Mouse (Mus musculus) hindbrain, embryonic 12.5 days (tissue): ENCODE data around the gene Rundc3a. TPM values are rescaled to one million over a fixed set of nuclear protein-coding genes. Genes with fewer than 3 reads are reported as not detected.
A peak's percentile ranks its signal among the peaks of the same experiment; 100 is the strongest.

Source experiments
- ATAC-seq: fragments of 200-750 bp; cut with Nextera tagmentation; 2 replicates; pipeline ENCODE4 v1.8.0; 2017; ENCODE audit warnings: moderate TSS enrichment; ENCODE audit not compliant: low FRiP score
- H3K27ac ChIP-seq: fragments of 300-500 bp; sonication (generic); 2 replicates; pipeline ENCODE4 v1.5.1; 2016; ENCODE audit warnings: mild to moderate bottlenecking
- H3K27me3 ChIP-seq: fragments of 300-500 bp; sonication (generic); 2 replicates; pipeline ENCODE4 v1.6.1; 2016; ENCODE audit warnings: mild to moderate bottlenecking
- H3K36me3 ChIP-seq: fragments of 300-500 bp; sonication (generic); 2 replicates; pipeline ENCODE4 v1.6.1; 2016; ENCODE audit warnings: mild to moderate bottlenecking
- H3K4me1 ChIP-seq: fragments of 300-500 bp; sonication (generic); 2 replicates; pipeline ENCODE4 v1.6.1; 2016
- H3K4me2 ChIP-seq: fragments of 300-500 bp; sonication (generic); replicated peaks from 2 replicates; pipeline ENCODE4 v1.6.1; 2016; ENCODE audit warnings: mild to moderate bottlenecking
- H3K4me3 ChIP-seq: fragments of 300-500 bp; sonication (generic); 2 replicates; pipeline ENCODE4 v1.5.1; 2016; ENCODE audit warnings: mild to moderate bottlenecking
- H3K9ac ChIP-seq: fragments of 300-500 bp; sonication (generic); 2 replicates; pipeline ENCODE4 v1.6.1; 2016; ENCODE audit warnings: mild to moderate bottlenecking, moderate library complexity
- H3K9me3 ChIP-seq: fragments of 300-500 bp; sonication (generic); replicated peaks from 2 replicates; pipeline ENCODE4 v1.6.1; 2016; ENCODE audit warnings: mild to moderate bottlenecking
- WGBS: fragments of 180-500 bp; shearing (Covaris S2); methylation state at CpG from one replicate; pipeline ENCODE4 v1.1.7; 2016; 5-methylcytosine and 5-hydroxymethylcytosine counted together
- polyA plus RNA-seq: library from polyadenylated mRNA; unstranded; fragments of >200 nt; fragmentation: Nextera tagmentation; extraction: Ambion mirVana; gene quantifications from 2 replicates; pipeline ENCODE4 v1.2.1, GENCODE M21; 2016

Gene Rundc3a
- polyA plus RNA-seq, 1 experiment from 2014 or later: 125 TPM

DNA sequence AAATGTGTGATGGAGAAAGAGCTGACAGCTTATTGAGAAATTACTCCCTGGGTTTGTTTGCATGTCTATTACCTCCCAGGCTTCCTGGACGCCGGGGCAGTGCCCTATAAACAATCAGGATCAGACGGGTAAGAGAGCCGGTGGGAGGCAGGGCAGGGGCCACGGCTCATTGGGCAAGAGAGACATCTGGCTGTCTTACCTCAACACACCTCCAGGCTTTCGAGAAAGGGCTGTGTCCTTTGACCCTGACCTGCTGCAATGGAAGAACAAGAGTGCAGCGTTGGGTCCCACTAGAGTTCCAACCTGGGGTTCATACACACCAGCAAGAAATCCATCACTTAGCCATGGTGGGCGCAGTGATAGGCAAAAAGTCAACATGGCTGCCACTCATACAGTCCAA, 28.4 kb downstream of the Rundc3a start:
- 69% methylated on average over 8 of the region's 8 CpGs for WGBS
- H3K36me3 ChIP-seq: no peaks in the 10 kb centered on the region
- no peak overlapping the region for H3K4me3 ChIP-seq
- no peak for ATAC-seq
- no peaks in the 10 kb centered on the region for H3K4me1 ChIP-seq
- H3K27ac ChIP-seq: no peak overlapping the region
- H3K9me3 ChIP-seq: 0 out of 2 replicates have a peak, but pooled peaks cover 4% of the 10 kb centered on the region
- 0 out of 2 replicates have a peak, but pooled peaks cover 6% of the 10 kb centered on the region for H3K27me3 ChIP-seq
- H3K4me2 ChIP-seq: no peak overlapping the region
- H3K9ac ChIP-seq: no peak overlapping the region

DNA sequence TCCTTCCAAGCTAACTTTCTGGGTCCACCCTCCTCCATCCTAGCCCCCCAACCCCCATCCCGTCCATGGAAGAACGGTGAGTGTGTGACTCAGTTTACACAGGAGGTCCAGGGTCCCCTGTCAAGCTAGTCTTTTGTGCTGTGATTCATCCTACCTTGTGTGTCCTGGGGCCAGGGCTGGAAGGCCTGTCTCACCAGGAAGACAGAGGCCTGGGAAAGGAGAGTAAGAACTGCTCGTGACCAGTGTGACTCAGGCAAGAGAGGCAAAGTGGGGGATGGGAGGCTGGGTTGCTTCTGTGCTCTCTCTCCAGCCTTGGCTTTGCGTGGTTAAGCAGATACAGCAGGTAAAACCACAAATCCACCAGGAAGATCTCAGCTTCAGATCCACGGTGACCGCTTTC, 31.5 kb downstream of the Rundc3a start:
- no peak overlapping the region for H3K9ac ChIP-seq
- ATAC-seq: no peak

DNA sequence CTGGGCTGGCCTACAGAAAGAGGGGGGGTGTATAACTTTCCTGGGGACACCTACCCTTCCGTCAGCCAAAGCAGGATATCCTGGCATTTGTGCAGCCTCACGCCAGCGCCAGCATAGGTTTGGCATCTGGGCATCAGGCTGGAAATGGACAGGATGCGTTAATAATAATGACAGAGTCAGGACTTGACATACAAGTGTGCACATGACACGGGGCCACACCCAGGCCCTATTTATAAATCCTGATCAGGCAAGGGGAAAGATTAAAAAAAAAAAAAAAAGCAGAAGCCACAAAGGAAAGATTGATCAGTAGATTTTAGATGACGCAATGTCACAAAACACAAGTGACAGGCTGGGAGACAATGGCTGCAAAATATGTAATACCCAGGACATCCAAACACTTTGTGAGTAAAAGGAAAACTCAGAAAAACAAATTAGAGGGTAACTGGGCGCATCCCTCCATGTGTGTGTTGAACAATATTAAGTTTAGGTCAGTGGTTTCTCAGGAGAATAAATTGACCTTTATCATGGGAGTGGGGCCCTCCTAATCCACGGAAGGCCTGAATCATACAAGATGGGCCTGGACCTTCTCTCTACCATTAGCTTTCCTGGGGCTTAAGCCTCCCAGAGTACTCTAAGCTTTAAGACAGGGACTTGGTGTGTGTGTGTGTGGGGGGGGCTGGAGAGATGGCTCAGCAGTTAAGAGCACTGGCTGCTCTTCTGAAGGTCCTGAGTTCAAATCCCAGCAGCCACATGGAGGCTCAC, 32.5 kb downstream of the Rundc3a start:
- H3K27me3 ChIP-seq: 0 out of 2 replicates have a peak, but pooled peaks cover 13% of the 10 kb centered on the region
- ATAC-seq: no peak

More for the DNA sequence above, 31.5 kb downstream of the Rundc3a start:
- Histone ChIP-seq H3K36me3 (no peaks in the 10 kb centered on the region), H3K27ac (no peak overlapping the region), H3K9me3 (0 out of 2 replicates have a peak, but pooled peaks cover 2% of the 10 kb centered on the region), H3K4me3 (no peak overlapping the region), H3K27me3 (0 out of 2 replicates have a peak, but pooled peaks cover 13% of the 10 kb centered on the region), H3K4me1 (0 out of 2 replicates have a peak, but pooled peaks cover 3% of the 10 kb centered on the region), H3K4me2 (no peak overlapping the region)
- 74% methylated on average over 6 of the region's 6 CpGs for WGBS

DNA sequence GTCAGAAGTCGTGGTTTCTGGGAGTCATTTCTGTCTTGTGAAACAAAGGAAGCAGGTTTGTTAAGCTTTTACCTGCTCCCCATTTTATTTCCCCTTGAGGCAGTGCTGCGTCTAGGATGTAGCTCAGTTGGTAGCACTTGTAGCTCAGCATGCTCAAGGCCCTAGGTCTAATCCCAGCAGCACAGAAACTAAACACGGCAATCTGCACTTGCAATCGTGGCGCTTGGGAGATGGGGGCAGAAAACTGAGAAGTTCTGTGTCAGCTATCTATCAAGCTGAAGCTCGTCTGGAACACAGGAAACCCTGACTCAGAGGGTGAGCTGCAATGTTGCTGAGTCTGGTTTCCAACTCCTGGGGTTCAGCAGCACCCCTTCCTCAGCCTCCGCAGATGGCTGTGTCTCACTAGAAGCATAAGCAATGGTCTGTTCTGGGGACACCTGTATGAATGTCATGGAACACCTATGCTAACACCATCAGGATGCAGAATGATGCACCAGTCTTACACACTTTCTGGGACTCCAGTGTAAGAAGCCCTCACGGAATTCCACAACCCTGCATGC, 35.9 kb downstream of the Rundc3a start:
- H3K4me3 ChIP-seq: 0 out of 2 replicates have a peak overlapping the region, but pooled peaks have one; percentile 55
- ATAC-seq: no peak
- no peak overlapping the region for H3K27ac ChIP-seq
- 72% methylated on average over 8 of the region's 8 CpGs for WGBS
- H3K4me1 ChIP-seq: peaks cover 19% of the 10 kb centered on the region
- H3K9ac ChIP-seq: no peak overlapping the region
- H3K4me2 ChIP-seq: no peak overlapping the region
- no peaks in the 10 kb centered on the region; the same call in 1 of the 2 replicates for H3K36me3 ChIP-seq
- H3K9me3 ChIP-seq: no peaks in the 10 kb centered on the region
- H3K27me3 ChIP-seq: 0 out of 2 replicates have a peak, but pooled peaks cover 13% of the 10 kb centered on the region

More for the DNA sequence above, 32.5 kb downstream of the Rundc3a start:
- WGBS: 88% methylated on average over 8 of the region's 8 CpGs
- no peaks in the 10 kb centered on the region for H3K36me3 ChIP-seq
- H3K4me1 ChIP-seq: peaks cover 9% of the 10 kb centered on the region
- H3K9ac ChIP-seq: no peak overlapping the region
- no peak overlapping the region for H3K4me3 ChIP-seq
- H3K4me2 ChIP-seq: no peak overlapping the region
- no peak overlapping the region for H3K27ac ChIP-seq
- no peaks in the 10 kb centered on the region for H3K9me3 ChIP-seq

DNA sequence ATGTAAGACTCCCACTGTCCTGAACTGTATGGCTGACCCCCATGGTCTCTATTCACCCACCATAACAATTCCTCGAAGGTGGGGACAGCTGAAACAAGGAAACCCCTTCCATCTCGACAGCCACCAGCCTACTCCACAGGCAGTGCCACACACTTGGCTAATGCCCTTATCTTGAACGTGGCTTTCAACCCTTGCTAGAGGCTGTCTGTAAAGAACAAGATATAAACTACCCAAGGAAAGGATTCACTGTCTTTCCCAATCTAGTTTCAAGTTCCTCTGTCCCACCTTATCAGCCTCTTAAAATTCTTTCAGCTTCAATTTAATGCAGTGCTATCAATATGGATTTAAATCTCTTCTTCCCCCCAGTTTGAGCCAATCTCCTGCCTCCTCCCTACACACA, 36.3 kb downstream of the Rundc3a start:
- Histone ChIP-seq H3K4me2 (peak overlapping the region; percentile 89), H3K9ac (peak overlapping the region; percentile 54), H3K4me1 (peaks cover 21% of the 10 kb centered on the region), H3K27me3 (0 out of 2 replicates have a peak, but pooled peaks cover 10% of the 10 kb centered on the region), H3K4me3 (peak overlapping the region; percentile 55), H3K9me3 (no peaks in the 10 kb centered on the region), H3K27ac (0 out of 2 replicates have a peak overlapping the region, but pooled peaks have one; percentile 30), H3K36me3 (no peaks in the 10 kb centered on the region; the same call in 1 of the 2 replicates)
- WGBS: 54% methylated on average over 3 of the region's 3 CpGs
- ATAC-seq: no peak

DNA sequence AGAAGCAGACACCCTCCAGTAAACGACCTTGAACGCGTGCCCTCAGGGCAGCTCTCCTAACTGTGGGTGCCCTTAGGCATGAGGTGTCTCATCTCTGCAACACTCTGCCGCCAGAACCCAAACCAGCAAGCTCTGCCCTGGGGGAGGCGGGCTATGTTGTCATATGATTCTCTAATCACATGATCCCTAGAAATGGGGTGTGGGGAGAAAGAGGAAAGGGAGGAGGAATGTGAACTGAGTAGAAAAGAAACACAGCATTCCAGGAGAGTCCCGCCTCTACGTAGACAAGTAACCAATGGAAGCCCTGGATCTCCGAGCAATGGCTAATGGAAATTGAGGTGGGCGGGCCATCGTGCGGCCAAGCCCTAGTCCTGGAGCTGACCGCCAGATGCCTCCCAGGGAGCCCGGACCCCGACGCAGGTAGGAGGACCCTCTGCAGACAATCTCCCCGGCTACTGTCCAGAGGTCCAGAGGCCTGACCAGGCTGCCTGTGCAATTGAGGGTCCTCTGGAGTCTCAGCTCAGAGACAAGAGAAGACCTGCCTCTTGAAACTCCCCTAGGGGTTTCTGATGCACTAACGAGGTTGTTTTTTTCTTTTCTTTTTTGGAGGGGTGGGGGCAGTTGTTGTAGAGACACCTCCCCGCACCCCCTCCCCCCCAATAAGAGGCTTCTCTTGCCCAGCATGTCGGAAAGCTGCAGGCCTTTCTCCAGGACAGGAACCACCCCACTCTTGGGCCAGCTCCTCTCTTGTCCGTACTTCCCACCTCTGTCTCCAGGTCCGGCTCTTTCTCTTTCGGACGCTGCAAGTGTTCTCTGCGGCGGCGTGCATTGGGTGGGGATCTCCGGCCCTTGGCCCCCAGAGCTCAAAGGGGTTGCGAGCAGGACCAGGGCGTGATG, 37.2 kb downstream of the Rundc3a start, which contains the start of gene Grn:
TSS of gene Grn (plus strand) at position 195 of the 897 bp plus-strand sequence.
- under 1% methylated on average over 29 of the region's 29 CpGs for WGBS
- no peaks in the 10 kb centered on the region for H3K9me3 ChIP-seq
- ATAC-seq: peak; percentile 83

DNA sequence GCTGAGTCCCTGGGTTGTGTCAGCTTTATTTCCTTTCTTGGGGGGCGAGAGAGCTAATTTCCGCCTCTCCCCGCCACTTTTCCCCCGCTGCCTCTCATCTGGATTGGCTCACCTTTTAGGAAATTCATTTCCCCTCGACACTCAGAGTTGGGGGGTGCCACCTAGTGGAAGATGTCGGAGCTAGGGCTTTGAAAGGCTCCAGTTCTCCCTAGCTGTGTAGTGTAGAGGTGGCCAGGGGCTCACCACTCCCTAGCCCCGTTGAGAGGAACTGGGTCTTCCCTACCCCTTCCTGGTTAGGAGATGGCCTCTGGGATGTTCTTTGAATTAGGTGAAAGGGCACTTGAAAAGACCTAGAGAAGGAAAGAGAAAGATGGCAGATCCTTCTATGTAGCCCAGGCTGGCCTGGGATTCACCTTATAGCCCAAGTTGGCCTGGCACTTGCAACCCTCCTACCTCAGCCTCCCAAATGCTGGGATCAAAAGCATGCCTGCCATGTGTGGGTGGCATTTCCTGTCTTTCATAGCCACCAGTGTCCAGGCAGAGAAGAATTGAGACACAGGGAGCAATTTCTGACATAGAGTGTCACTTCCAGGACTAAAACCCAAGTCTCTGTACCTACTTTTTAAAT, 37.9 kb downstream of the Rundc3a start:
- Histone ChIP-seq H3K27ac (peak overlapping the region; percentile 71), H3K27me3 (0 out of 2 replicates have a peak, but pooled peaks cover 10% of the 10 kb centered on the region), H3K9me3 (no peaks in the 10 kb centered on the region), H3K9ac (peak overlapping the region; percentile 63; the same call in 1 of the 2 replicates), H3K36me3 (peaks cover 15% of the 10 kb centered on the region), H3K4me2 (peak overlapping the region; percentile 89), H3K4me3 (peak overlapping the region; percentile 55), H3K4me1 (peaks cover 31% of the 10 kb centered on the region)
- peak; percentile 44; the same call in 1 of the 2 replicates for ATAC-seq
- WGBS: 2% methylated on average over 7 of the region's 7 CpGs

More for the DNA sequence above, 37.2 kb downstream of the Rundc3a start, which contains the start of gene Grn:
- peak within 1 kb of the TSS; percentile 89 for H3K4me2 ChIP-seq
- H3K27ac ChIP-seq: peak within 1 kb of the TSS; percentile 71
- H3K9ac ChIP-seq: peak within 1 kb of the TSS; percentile 63
- peaks cover 25% of the 10 kb centered on the region for H3K4me1 ChIP-seq
- H3K36me3 ChIP-seq: peaks cover 7% of the 10 kb centered on the region
- 0 out of 2 replicates have a peak, but pooled peaks cover 10% of the 10 kb centered on the region for H3K27me3 ChIP-seq
- H3K4me3 ChIP-seq: peak within 1 kb of the TSS; percentile 55

DNA sequence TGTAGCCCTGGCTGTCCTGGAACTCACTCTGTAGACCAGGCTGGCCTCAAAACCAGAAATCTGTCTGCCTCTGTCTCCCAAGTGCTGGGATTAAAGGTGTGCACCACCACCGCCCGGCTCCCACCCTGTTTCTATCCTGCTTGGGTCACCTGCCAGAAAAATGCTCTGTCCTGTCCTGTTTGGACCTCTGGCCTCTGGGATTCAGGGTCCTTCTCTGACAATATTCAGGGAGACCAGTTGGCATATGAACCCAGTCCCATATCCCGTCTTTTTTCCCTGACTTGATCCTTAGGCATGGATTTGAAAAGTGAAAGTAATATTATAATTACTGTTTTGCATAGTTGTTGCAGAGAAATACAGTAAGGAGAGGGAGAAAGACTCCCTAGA, 38.5 kb downstream of the Rundc3a start:
- Histone ChIP-seq H3K4me1 (peaks cover 34% of the 10 kb centered on the region), H3K36me3 (peaks cover 19% of the 10 kb centered on the region), H3K9me3 (no peaks in the 10 kb centered on the region), H3K9ac (no peak overlapping the region), H3K4me2 (no peak overlapping the region), H3K4me3 (no peak overlapping the region), H3K27ac (no peak overlapping the region), H3K27me3 (0 out of 2 replicates have a peak, but pooled peaks cover 8% of the 10 kb centered on the region)
- WGBS: 78% methylated on average over 3 of the region's 3 CpGs
- no peak for ATAC-seq

DNA sequence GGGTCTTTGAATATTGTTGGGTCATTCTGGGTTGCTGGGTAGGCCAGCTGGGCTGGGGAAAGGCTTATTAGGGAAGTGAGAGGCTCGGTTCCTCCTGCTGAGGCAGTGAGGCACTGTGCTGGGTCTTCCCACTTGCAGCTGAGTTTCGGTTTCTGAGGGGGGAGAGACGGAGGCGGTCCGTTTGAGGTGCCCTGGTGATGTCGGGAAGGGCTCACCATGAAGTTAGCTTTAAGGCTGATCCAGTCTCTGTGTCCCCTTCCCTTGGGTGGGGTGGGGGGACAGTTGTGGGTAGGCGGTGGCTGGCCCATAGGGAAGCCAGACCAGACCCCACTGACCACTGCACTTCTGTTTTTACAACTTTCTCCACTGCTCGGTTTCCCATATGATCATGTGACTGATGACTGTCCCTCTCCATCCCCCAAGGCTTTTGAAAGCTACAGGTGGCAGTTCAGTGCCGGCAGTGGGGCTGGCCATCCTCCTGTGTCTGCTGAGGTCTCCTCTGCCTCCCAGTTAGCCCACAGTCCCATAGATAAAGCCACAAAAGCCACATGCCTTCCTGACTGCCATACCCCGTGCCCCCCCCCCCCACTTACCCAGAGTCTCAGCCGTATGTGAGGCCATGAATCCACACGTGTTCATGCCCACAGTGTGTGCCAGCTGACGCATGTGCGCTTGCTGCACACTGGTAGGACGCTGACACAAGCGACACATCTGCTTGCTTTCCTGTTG, 39.1 kb downstream of the Rundc3a start:
- H3K4me2 ChIP-seq: 0 out of 2 replicates have a peak overlapping the region, but pooled peaks have one; percentile 6
- ATAC-seq: no peak
- H3K4me3 ChIP-seq: no peak overlapping the region
- peaks cover 39% of the 10 kb centered on the region for H3K4me1 ChIP-seq
- no peaks in the 10 kb centered on the region for H3K9me3 ChIP-seq
- H3K27me3 ChIP-seq: 0 out of 2 replicates have a peak, but pooled peaks cover 8% of the 10 kb centered on the region
- peaks cover 25% of the 10 kb centered on the region for H3K36me3 ChIP-seq
- no peak overlapping the region for H3K27ac ChIP-seq
- 61% methylated on average over 16 of the region's 16 CpGs for WGBS
- no peak overlapping the region for H3K9ac ChIP-seq

DNA sequence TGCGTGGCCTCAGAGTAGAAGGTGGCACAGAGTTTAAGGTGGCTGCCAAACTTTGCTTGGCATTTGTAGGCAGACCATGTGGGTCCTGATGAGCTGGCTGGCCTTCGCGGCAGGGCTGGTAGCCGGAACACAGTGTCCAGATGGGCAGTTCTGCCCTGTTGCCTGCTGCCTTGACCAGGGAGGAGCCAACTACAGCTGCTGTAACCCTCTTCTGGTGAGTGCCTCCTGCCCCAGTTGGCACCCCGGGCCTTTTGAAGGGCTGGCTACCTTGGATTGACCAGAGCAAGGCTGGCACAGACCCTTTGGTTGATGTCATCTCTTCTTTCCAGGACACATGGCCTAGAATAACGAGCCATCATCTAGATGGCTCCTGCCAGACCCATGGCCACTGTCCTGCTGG, 39.7 kb downstream of the Rundc3a start:
- Histone ChIP-seq H3K27me3 (0 out of 2 replicates have a peak, but pooled peaks cover 8% of the 10 kb centered on the region), H3K27ac (no peak overlapping the region), H3K9me3 (no peaks in the 10 kb centered on the region), H3K9ac (no peak overlapping the region), H3K4me2 (no peak overlapping the region), H3K4me1 (peaks cover 45% of the 10 kb centered on the region), H3K4me3 (no peak overlapping the region), H3K36me3 (peaks cover 31% of the 10 kb centered on the region)
- ATAC-seq: no peak
- 92% methylated on average over 6 of the region's 6 CpGs for WGBS
